In genomic region chr1:133311946-133312345, GRCm38 (mm10) we compare ENCODE assay signal across 10 mouse cellular contexts. TPM values are rescaled to one million over a fixed set of nuclear protein-coding genes. Genes with fewer than 3 reads are reported as not detected.
DNase-seq lines count a peak whose midpoint lies in the region; ATAC-seq lines count a peak whose summit lies in the region.
"Had no signal": no experiment of that assay in that cellular context is flagged by ENCODE, and none has a peak within 500 bp of the region (broad histone marks: within the 10 kb centered on the region; RNA-seq: fewer than 3 reads in every experiment).

No protein-coding gene starts in this region.

- H3K9me3 ChIP-seq in kidney, embryonic 16.5 days (ENCODE audit: low read length), result no peaks in the 10 kb centered on the region
- no peaks in the 10 kb centered on the region for H3K9me3 ChIP-seq in forebrain, embryonic 16.5 days (ENCODE audit: control insufficient read depth, low read length)
- H3K9me3 ChIP-seq in neural tube, embryonic 13.5 days, result no peaks in the 10 kb centered on the region
- H3K9me3 ChIP-seq: liver, embryonic 15.5 days had no signal

- H3K4me1 ChIP-seq in kidney, embryonic 16.5 days (ENCODE audit: insufficient read depth, low read length), result peaks cover 15% of the 10 kb centered on the region
- peaks cover 10% of the 10 kb centered on the region for H3K4me1 ChIP-seq in forebrain, embryonic 16.5 days (replicated peaks; ENCODE audit: control insufficient read depth, insufficient read depth, low read length)
- H3K4me1 ChIP-seq in neural tube, embryonic 13.5 days (replicated peaks), result peaks cover 20% of the 10 kb centered on the region

- H3K36me3 ChIP-seq in kidney, embryonic 16.5 days (ENCODE audit: insufficient read depth, low read length), result no peaks in the 10 kb centered on the region
- H3K36me3 ChIP-seq in forebrain, embryonic 16.5 days (ENCODE audit: control insufficient read depth, insufficient read depth), result no peaks in the 10 kb centered on the region
- no peaks in the 10 kb centered on the region for H3K36me3 ChIP-seq in neural tube, embryonic 13.5 days
- H3K36me3 ChIP-seq: liver, embryonic 15.5 days had no signal

- H3K27ac ChIP-seq in kidney, embryonic 16.5 days (ENCODE audit: low read length), result no peak overlapping the region
- peak overlapping the region; percentile 6; the same call in 1 of the 2 replicates for H3K27ac ChIP-seq in forebrain, embryonic 16.5 days (ENCODE audit: low read length)
- H3K27ac ChIP-seq in neural tube, embryonic 13.5 days (replicated peaks), result peak overlapping the region; percentile 30
- H3K27ac ChIP-seq: liver, embryonic 15.5 days had no signal

- ATAC-seq in kidney, embryonic 16.5 days (ENCODE audit: low FRiP score, low TSS enrichment), result no peak
- ATAC-seq in forebrain, embryonic 16.5 days, result peak; percentile 85
- peak; percentile 54 for ATAC-seq in neural tube, embryonic 13.5 days (ENCODE audit: low read depth)

- H3K27me3 ChIP-seq in kidney, embryonic 16.5 days (ENCODE audit: insufficient read depth, low read length), result no peaks in the 10 kb centered on the region
- no peaks in the 10 kb centered on the region for H3K27me3 ChIP-seq in forebrain, embryonic 16.5 days (replicated peaks; ENCODE audit: control insufficient read depth, insufficient read depth, low read length)
- no peaks in the 10 kb centered on the region for H3K27me3 ChIP-seq in neural tube, embryonic 13.5 days
- H3K27me3 ChIP-seq: liver, embryonic 15.5 days had no signal

- peak overlapping the region; percentile 11; the same call in 1 of the 2 replicates for H3K4me2 ChIP-seq in kidney, embryonic 16.5 days (replicated peaks; ENCODE audit: low read depth, low read length)
- peak overlapping the region; percentile 6 for H3K4me2 ChIP-seq in forebrain, embryonic 16.5 days (ENCODE audit: low read length)
- no peak overlapping the region for H3K4me2 ChIP-seq in neural tube, embryonic 13.5 days
- H3K4me2 ChIP-seq: liver, embryonic 15.5 days had no signal

- intact Hi-C loops in gastrocnemius, postnatal 14 days (cut with DNase I; ENCODE audit: low total_unique reads), result loop anchor here (5.0 kb wide), 2 partner anchors 40 to 295 kb away; partner anchors contain the start of gene Ren1

- DNase-seq in kidney, postnatal 25 days, result no peak
- peak; percentile 84 for DNase-seq in layer of hippocampus, adult 9-11 months
- no peak for DNase-seq in adrenal gland, adult (ENCODE audit: inconsistent age in 2 of 2, low spot score in 1 of 2)
- DNase-seq in gastrocnemius, postnatal 14 days, result no peak
- DNase-seq in thymus, postnatal 10 days (ENCODE audit: low spot score in 2 of 2), result no peak

- no peak overlapping the region for H3K9ac ChIP-seq in kidney, embryonic 16.5 days (replicated peaks; ENCODE audit: low read length)
- H3K9ac ChIP-seq in forebrain, embryonic 16.5 days (replicated peaks; ENCODE audit: low read depth, low read length), result no peak overlapping the region
- H3K9ac ChIP-seq in neural tube, embryonic 13.5 days, result no peak overlapping the region
- H3K9ac ChIP-seq: liver, embryonic 15.5 days had no signal

- WGBS in kidney, embryonic 16.5 days, result 27% methylated on average over 10 of the region's 10 CpGs
- 7% methylated on average over 10 of the region's 10 CpGs for WGBS in forebrain, embryonic 16.5 days
- 15% methylated on average over 10 of the region's 10 CpGs for WGBS in neural tube, embryonic 13.5 days

- H3K4me3 ChIP-seq in kidney, embryonic 16.5 days (ENCODE audit: low read length), result no peak overlapping the region
- H3K4me3 ChIP-seq in forebrain, embryonic 16.5 days (replicated peaks; ENCODE audit: low read length), result no peak overlapping the region
- no peak overlapping the region for H3K4me3 ChIP-seq in neural tube, embryonic 13.5 days
- H3K4me3 ChIP-seq: liver, embryonic 15.5 days had no signal

RNA-seq across cellular contexts. Expression of gene Golt1a, which starts 2.3 kb away (rescaled TPM):
- 7.9 and 8.0 TPM in 2 replicates for polyA plus RNA-seq in kidney, embryonic 16.5 days (2015; fragmentation: Nextera tagmentation; extraction: Ambion mirVana)
- polyA plus RNA-seq in forebrain, embryonic 16.5 days (2015; fragmentation: Nextera tagmentation; extraction: Ambion mirVana), result not detected in 2 replicates
- not detected in 2 replicates for polyA plus RNA-seq in neural tube, embryonic 13.5 days (2015; fragmentation: Nextera tagmentation; extraction: Ambion mirVana)
- total RNA-seq in gastrocnemius, postnatal 14 days (2021), result not detected
- polyA plus RNA-seq: spleen, adult 2 months had no signal

RNA-seq across cellular contexts. Expression of gene Kiss1, which starts 9.7 kb away (rescaled TPM):
- polyA plus RNA-seq in kidney, embryonic 16.5 days (2015; fragmentation: Nextera tagmentation; extraction: Ambion mirVana), result not detected in 2 replicates
- 0.60 and 0.63 TPM in 2 replicates for polyA plus RNA-seq in forebrain, embryonic 16.5 days (2015; fragmentation: Nextera tagmentation; extraction: Ambion mirVana)
- polyA plus RNA-seq in neural tube, embryonic 13.5 days (2015; fragmentation: Nextera tagmentation; extraction: Ambion mirVana), result not detected in 2 replicates
- total RNA-seq in gastrocnemius, postnatal 14 days (2021), result not detected
- polyA plus RNA-seq: liver, embryonic 15.5 days; spleen, adult 2 months had no signal

RNA-seq across cellular contexts. Expression of gene Ren1, which starts 38.4 kb away (rescaled TPM):
- polyA plus RNA-seq in kidney, embryonic 16.5 days (2015; fragmentation: Nextera tagmentation; extraction: Ambion mirVana), result 412 and 490 TPM in 2 replicates
- polyA plus RNA-seq in forebrain, embryonic 16.5 days (2015; fragmentation: Nextera tagmentation; extraction: Ambion mirVana), result 0.30 TPM in 1 of 2 replicates, not detected in the other
- polyA plus RNA-seq in neural tube, embryonic 13.5 days (2015; fragmentation: Nextera tagmentation; extraction: Ambion mirVana), result 0.20 and 0.37 TPM in 2 replicates
- not detected for total RNA-seq in gastrocnemius, postnatal 14 days (2021)
- polyA plus RNA-seq: spleen, adult 2 months had no signal

RNA-seq across cellular contexts. Expression of gene Etnk2, which starts 51.4 kb away (rescaled TPM):
- polyA plus RNA-seq in kidney, embryonic 16.5 days (2015; fragmentation: Nextera tagmentation; extraction: Ambion mirVana), result 3.9 and 4.9 TPM in 2 replicates
- polyA plus RNA-seq in forebrain, embryonic 16.5 days (2015; fragmentation: Nextera tagmentation; extraction: Ambion mirVana), result 4.5 and 9.5 TPM in 2 replicates
- polyA plus RNA-seq in neural tube, embryonic 13.5 days (2015; fragmentation: Nextera tagmentation; extraction: Ambion mirVana), result 10.1 and 10.2 TPM in 2 replicates
- total RNA-seq in gastrocnemius, postnatal 14 days (2021), result under 1 TPM; 0.13 to 0.23 TPM

Comparison
In these comparisons a context has a peak if more than half of its experiments do, and no peak if none do; other contexts are left out.
1. RNA of gene Ren1, which starts 38.4 kb away (polyA plus RNA-seq): 412 to 490 TPM in kidney, embryonic 16.5 days; 0.20 to 0.37 TPM in neural tube, embryonic 13.5 days and 0.30 TPM in forebrain, embryonic 16.5 days; every median in the first group is over 100 times any median in the second.